Mouse (Mus musculus) midbrain, embryonic 14.5 days (tissue): ENCODE measurements around the gene Fads3. TPM values are rescaled to one million over a fixed set of nuclear protein-coding genes. Genes with fewer than 3 reads are reported as not detected.

Experiments used
- ATAC-seq: fragments of 200-750 bp; cut with Nextera tagmentation; 2 replicates; pipeline ENCODE4 v1.8.0; 2017; ENCODE audit warnings: moderate number of reproducible peaks, moderate library complexity; ENCODE audit not compliant: low FRiP score, low TSS enrichment
- DNase-seq: peaks from one replicate; pipeline ENCODE4 v3.0.0-alpha.2; 2015
- H3K27ac ChIP-seq: fragments of 300-500 bp; sonication (generic); replicated peaks from 2 replicates; pipeline ENCODE4 v1.5.1; 2014; ENCODE audit warnings: mild to moderate bottlenecking, low read depth, low read length, moderate library complexity
- H3K27me3 ChIP-seq: fragments of 300-500 bp; sonication (generic); 2 replicates; pipeline ENCODE4 v1.6.1; 2014; ENCODE audit warnings: low read length, control low read depth, mixed read lengths; ENCODE audit not compliant: control insufficient read depth, insufficient read depth
- H3K36me3 ChIP-seq: fragments of 300-500 bp; sonication (generic); 2 replicates; pipeline ENCODE4 v1.6.1; 2014; ENCODE audit warnings: low read length, control low read depth; ENCODE audit not compliant: control insufficient read depth, insufficient read depth
- H3K4me1 ChIP-seq: fragments of 300-500 bp; sonication (generic); 2 replicates; pipeline ENCODE4 v1.6.1; 2014; ENCODE audit warnings: mild to moderate bottlenecking, antibody characterized with exemption, low read length, control low read depth; ENCODE audit not compliant: control insufficient read depth, insufficient read depth
- H3K4me2 ChIP-seq: fragments of 300-500 bp; sonication (generic); 2 replicates; pipeline ENCODE4 v1.6.1; 2014; ENCODE audit warnings: mild to moderate bottlenecking, low read length, moderate library complexity
- H3K4me3 ChIP-seq: fragments of 300-500 bp; sonication (generic); replicated peaks from 2 replicates; pipeline ENCODE4 v1.5.1; 2014; ENCODE audit warnings: low read depth, low read length
- H3K9ac ChIP-seq: fragments of 300-500 bp; sonication (generic); replicated peaks from 2 replicates; pipeline ENCODE4 v1.6.1; 2014; ENCODE audit warnings: mild to moderate bottlenecking, low read length, moderate library complexity
- H3K9me3 ChIP-seq: fragments of 300-500 bp; sonication (generic); 2 replicates; pipeline ENCODE4 v1.6.1; 2016; ENCODE audit warnings: low read length, control low read depth, mixed read lengths; ENCODE audit not compliant: control insufficient read depth
- WGBS: fragments of 180-500 bp; shearing (Covaris S2); extraction: QIAGEN DNeasy Blood & Tissue Kit; methylation state at CpG from one replicate; pipeline ENCODE4 v1.1.7; 2014; 5-methylcytosine and 5-hydroxymethylcytosine counted together
- polyA plus RNA-seq: library from polyadenylated mRNA; unstranded; fragments of >200 nt; fragmentation: Nextera tagmentation; extraction: Ambion mirVana; gene quantifications from 2 replicates; pipeline ENCODE4 v1.2.1, GENCODE M21; 2014

Gene Fads3
- polyA plus RNA-seq, 1 experiment from 2014 or later: 15.4 TPM

DNA sequence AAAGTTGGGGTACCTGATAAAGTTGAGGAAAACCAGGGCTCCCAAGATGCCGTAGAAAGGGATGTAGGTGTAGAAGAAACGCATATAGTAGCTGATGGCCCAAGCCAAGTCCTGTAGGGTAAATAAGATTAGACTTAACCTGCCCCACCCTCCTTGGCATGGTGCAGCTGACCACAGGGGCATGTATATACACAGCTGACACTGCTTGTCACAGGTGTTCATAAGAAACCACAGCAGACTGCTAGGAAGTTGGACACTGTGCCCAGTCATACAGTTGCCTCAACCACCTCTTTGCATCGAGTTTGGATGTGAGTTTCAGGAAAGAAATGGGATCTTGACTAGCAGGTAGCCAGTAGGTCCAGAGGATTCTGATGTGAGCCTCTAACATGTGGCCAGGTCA is 25.1 kb downstream of the Fads3 start:
- Histone ChIP-seq H3K9me3 (no peaks in the 10 kb centered on the region), H3K9ac (no peak overlapping the region), H3K27ac (no peak overlapping the region), H3K27me3 (no peaks in the 10 kb centered on the region), H3K4me1 (no peaks in the 10 kb centered on the region), H3K4me2 (no peak overlapping the region), H3K36me3 (peaks cover 100% of the 10 kb centered on the region), H3K4me3 (no peak overlapping the region)
- 96% methylated on average over 3 of the region's 3 CpGs for WGBS
- DNase-seq (no peak), ATAC-seq (no peak)

DNA sequence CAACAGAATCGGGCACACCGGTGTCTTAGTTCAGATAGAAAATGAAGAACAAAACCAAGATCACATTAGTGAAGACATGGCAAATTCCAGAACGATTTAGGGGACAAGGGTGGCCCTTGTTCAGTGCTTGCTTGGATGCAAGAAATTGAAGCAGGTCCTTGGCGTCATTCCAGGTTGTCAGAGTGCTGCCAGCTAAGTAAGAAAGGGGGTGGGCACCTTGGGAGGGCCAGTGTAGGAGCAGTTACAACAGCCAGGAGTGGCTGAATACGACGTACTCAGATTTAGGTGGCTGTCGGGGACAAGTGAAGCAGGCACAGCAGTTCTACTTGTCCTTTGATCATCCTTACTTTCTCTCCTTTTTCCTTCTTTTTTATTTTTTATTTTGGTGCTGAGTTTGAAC is 26.3 kb downstream of the Fads3 start:
- no peak overlapping the region for H3K9ac ChIP-seq
- H3K4me2 ChIP-seq: no peak overlapping the region
- 81% methylated on average over 7 of the region's 7 CpGs for WGBS
- no peaks in the 10 kb centered on the region for H3K27me3 ChIP-seq
- H3K4me1 ChIP-seq: no peaks in the 10 kb centered on the region
- ATAC-seq: no peak
- no peak overlapping the region for H3K4me3 ChIP-seq
- peak; percentile 65 for DNase-seq
- H3K27ac ChIP-seq: no peak overlapping the region
- no peaks in the 10 kb centered on the region for H3K9me3 ChIP-seq
- H3K36me3 ChIP-seq: peaks cover 97% of the 10 kb centered on the region

DNA sequence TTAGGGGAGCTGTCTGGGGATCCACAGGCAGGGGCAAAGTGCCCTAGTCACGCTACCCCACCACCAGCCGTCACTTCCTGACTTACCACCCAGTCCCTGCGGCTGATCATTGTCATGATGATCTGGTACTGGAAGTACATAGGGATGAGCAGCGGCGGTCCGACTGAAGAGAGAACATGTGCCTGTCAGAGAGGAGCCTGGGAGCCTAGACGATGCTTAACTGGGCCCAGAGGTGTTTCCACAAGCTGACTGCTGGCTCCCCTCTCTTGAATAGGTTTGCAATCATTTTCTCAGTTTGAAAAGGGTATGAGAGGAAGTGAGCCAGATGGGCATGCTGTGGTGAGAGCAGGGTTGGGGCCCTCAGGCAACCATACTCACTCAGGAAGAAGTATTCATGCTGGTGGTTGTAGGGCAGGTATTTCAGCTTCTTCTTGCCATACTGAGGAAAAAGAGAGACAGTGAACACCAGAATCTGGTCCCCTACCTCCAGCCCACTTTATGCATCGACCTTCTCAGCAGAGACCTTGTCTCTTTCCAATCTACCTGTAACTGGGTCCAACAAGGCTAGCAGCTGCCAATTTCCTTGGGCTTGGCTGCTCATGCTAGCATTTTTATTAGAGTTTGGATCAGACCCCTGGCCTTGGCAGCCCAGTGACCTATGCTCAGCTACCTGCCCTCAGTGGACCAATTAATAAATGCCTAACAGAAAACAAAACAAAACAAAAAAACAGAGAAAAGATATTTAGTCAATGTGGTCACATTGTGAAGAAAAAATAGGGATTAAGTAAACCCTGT is 29.0 kb downstream of the Fads3 start:
- 98% methylated on average over 8 of the region's 8 CpGs for WGBS
- ATAC-seq: no peak
- Histone ChIP-seq H3K4me2 (no peak overlapping the region), H3K9ac (no peak overlapping the region), H3K4me3 (no peak overlapping the region), H3K27me3 (no peaks in the 10 kb centered on the region), H3K36me3 (peaks cover 97% of the 10 kb centered on the region), H3K4me1 (no peaks in the 10 kb centered on the region), H3K27ac (no peak overlapping the region), H3K9me3 (no peaks in the 10 kb centered on the region)
- DNase-seq: no peak

DNA sequence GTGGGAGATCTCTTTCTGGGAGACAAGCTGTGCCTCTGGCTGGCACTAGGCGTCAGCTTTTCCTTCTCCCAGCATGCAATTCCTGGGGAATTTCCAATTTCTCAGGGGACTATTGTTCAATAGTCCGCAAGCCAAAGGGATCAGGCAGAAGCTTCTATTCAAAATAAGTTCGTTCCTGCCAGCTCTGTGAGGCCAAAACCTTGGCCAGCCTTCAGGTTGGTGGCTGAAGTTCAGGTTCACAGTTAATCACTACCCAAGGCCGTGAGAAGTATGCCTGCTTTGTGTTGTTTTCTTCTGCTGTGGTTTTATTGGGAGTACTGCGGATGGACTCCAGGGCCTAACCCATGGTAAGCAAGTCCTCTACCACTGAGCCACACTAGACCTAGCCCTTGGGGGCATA is 29.8 kb downstream of the Fads3 start:
- H3K4me3 ChIP-seq: no peak overlapping the region
- H3K4me2 ChIP-seq: no peak overlapping the region
- no peaks in the 10 kb centered on the region for H3K27me3 ChIP-seq
- DNase-seq: peak; percentile 46
- no peak overlapping the region for H3K27ac ChIP-seq
- H3K36me3 ChIP-seq: peaks cover 97% of the 10 kb centered on the region
- no peaks in the 10 kb centered on the region for H3K9me3 ChIP-seq
- 68% methylated on average over 5 of the region's 5 CpGs for WGBS
- no peak; the same call in 1 of the 2 replicates for ATAC-seq
- H3K9ac ChIP-seq: no peak overlapping the region
- no peaks in the 10 kb centered on the region for H3K4me1 ChIP-seq

DNA sequence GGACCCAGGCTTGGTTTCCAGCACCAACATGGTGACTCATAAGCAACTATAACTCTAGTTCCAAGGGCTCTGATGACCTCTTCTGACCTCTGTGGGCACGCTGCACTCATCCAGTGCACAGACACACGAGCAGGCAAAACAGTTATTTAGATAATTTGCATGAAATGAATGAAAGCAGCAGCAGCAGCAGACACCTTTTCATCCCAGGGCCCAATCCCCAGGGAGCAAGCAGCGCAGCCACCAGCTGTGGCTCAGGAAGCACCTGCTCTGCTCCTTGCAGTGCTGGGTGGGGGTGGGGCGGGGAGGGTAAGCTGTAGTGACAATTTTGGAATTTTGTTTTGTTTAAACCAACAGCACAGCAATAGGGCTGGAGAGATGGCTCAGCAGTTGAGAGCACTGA is 30.5 kb downstream of the Fads3 start:
- no peak overlapping the region for H3K4me2 ChIP-seq
- no peak overlapping the region for H3K9ac ChIP-seq

DNA sequence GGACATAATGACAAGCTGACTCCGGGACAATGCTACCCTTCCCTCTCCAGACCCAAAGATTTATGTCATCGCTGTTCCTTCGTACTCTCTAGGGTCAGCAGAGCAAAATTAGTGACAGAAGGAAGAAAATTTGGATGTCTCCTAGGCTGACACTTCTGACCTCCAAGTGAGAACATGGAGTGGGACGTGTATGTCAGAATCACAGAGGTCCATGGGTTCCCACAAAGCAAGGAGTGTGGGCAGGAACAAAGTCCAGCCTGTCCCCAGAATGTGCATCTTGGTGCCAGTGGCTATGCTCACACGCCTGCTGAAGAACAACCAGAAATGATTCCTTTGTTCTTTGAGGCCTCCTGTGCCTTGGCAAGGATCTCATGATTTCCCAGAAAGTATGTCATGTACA is 31.8 kb downstream of the Fads3 start:
- H3K36me3 ChIP-seq: peaks cover 97% of the 10 kb centered on the region
- H3K27me3 ChIP-seq: no peaks in the 10 kb centered on the region
- ATAC-seq: no peak
- H3K9me3 ChIP-seq: no peaks in the 10 kb centered on the region
- H3K4me3 ChIP-seq: no peak overlapping the region
- H3K4me1 ChIP-seq: no peaks in the 10 kb centered on the region
- no peak overlapping the region for H3K27ac ChIP-seq
- no peak overlapping the region for H3K9ac ChIP-seq
- no peak for DNase-seq
- 96% methylated on average over 5 of the region's 5 CpGs for whole genome bisulfite sequencing
- H3K4me2 ChIP-seq: no peak overlapping the region

More for the DNA sequence above, 30.5 kb downstream of the Fads3 start:
- Histone ChIP-seq H3K4me3 (no peak overlapping the region), H3K36me3 (peaks cover 97% of the 10 kb centered on the region), H3K9me3 (no peaks in the 10 kb centered on the region), H3K27me3 (no peaks in the 10 kb centered on the region), H3K4me1 (no peaks in the 10 kb centered on the region), H3K27ac (no peak overlapping the region)
- DNase-seq: no peak
- ATAC-seq: no peak
- WGBS: 53% methylated on average over 4 of the region's 4 CpGs

DNA sequence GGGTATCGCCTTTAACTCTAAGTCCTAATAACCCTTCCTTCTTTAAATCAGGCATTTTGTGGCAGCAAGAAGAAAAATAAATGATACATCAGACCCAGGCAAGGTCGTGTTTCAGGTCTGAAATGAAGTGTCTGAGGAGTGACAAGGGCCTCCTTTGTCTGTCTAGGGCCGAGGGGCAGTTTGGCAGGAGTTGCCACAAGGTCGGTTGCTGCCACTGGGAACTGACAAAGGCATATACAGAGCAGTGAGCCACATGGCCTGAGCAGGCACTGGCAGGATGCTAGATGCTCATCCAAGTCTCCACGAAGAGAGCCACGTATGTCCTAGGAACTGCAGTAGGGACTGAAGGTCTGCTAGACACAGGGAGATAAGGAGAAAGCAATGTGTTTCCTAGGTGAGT is 37.0 kb downstream of the Fads3 start:
- Histone ChIP-seq H3K9me3 (no peaks in the 10 kb centered on the region), H3K4me3 (no peak overlapping the region), H3K9ac (no peak overlapping the region), H3K27ac (no peak overlapping the region), H3K4me1 (no peaks in the 10 kb centered on the region), H3K36me3 (peaks cover 99% of the 10 kb centered on the region), H3K27me3 (no peaks in the 10 kb centered on the region), H3K4me2 (no peak overlapping the region)
- DNase-seq: no peak
- 83% methylated on average over 6 of the region's 6 CpGs for WGBS
- ATAC-seq: no peak

DNA sequence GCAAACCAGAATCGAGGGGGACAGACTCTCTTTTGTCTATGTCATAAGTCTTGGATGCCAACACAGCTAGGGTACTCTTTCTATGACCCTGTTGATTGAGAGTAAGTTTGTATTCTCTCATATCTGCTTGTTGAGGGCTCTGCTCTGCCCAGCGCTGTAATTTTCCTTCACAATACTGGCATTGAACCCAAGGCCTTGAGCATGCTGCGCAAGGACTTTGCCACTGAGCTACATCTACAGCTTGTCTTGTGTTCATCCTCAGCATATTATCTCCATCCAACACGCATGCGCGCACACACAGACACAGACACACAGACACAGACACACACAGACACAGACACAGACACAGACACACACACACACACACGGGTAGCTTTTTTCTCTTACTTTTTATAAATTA is 39.0 kb downstream of the Fads3 start:
- Histone ChIP-seq H3K4me1 (no peaks in the 10 kb centered on the region), H3K4me2 (no peak overlapping the region), H3K27me3 (no peaks in the 10 kb centered on the region), H3K36me3 (peaks cover 95% of the 10 kb centered on the region), H3K27ac (no peak overlapping the region), H3K9ac (no peak overlapping the region), H3K4me3 (no peak overlapping the region), H3K9me3 (no peaks in the 10 kb centered on the region)
- ATAC-seq (no peak), DNase-seq (no peak)
- 98% methylated on average over 7 of the region's 7 CpGs for WGBS

DNA sequence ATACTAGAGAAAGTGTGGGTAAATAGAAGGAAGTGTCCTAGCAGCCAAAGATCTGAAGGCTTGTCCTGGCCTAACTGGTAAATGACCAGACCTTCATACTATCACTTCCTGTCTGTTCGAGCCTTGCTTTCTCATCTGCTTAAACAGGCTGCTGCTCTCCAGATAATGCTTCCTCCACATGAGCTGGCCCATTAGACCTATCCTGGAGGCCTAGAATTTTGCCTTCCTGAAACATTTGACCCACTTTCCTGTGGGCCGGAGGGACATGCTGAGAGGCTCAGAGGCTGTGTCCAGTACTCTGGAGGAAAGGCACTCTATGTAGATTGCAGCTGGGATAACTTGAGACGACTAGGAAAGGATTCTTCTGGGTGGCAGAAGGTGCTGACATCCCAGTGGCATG is 40.7 kb downstream of the Fads3 start:
- no peak overlapping the region for H3K9ac ChIP-seq
- peaks cover 95% of the 10 kb centered on the region for H3K36me3 ChIP-seq
- ATAC-seq: no peak
- no peak for DNase-seq
- H3K27me3 ChIP-seq: no peaks in the 10 kb centered on the region
- 90% methylated on average over 3 of the region's 3 CpGs for WGBS
- no peak overlapping the region for H3K4me2 ChIP-seq
- H3K27ac ChIP-seq: no peak overlapping the region
- H3K4me1 ChIP-seq: no peaks in the 10 kb centered on the region
- H3K9me3 ChIP-seq: no peaks in the 10 kb centered on the region
- H3K4me3 ChIP-seq: no peak overlapping the region
